Mouse (Mus musculus) kidney, adult 8-10 months (tissue): ENCODE measurements at regions not wholly inside any gene's neighbourhood (a gene's known extent, or its start where the extent isn't known, plus 50 kb on each side); places are given as distances from the start of the nearest gene placed in this dataset.

Experiments used
- DNase-seq, 2 experiments: peaks; one replicate each; pipeline ENCODE4 v3.0.0; 2022

DNA sequence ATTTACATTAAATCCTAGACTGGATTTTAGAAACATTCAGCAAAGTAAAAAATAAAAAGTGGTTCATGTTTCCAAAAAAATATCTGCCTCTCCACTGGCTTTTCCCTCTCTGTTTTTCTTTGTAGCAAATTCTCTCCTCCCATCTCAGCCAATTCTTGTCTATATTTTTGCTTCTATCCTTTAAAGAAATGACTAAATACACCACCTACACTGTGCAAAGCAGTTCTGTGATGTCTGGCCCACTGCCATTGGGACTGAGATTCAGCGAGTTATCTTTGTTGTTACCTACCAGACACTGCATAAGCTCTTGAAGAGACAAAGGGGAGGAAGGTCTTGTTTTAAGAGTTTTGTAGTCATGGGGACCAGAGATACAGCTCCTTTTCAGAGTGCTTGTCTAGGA, 835.8 kb upstream of the Klhl29 start:
- DNase-seq = no peak

DNA sequence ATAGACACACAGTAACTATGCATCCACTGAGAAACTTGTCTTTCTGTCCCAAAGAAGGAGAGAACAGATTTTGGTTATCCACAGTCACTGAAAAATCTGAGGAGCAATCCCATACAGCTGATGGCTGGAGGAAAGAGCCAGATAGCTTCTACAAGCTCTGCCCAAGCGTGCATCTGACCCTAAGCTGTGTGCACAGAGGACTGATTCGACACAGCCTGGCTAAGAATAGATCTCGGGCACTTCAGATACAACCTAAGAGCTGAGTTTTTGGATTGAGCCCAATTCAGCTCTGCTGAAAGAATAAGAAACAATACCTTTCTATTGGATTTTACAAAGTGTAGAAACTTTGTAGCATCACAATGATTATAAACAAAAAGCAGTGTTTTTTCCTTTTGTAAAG, 813.8 kb upstream of the Klhl29 start:
- no peak for DNase-seq

DNA sequence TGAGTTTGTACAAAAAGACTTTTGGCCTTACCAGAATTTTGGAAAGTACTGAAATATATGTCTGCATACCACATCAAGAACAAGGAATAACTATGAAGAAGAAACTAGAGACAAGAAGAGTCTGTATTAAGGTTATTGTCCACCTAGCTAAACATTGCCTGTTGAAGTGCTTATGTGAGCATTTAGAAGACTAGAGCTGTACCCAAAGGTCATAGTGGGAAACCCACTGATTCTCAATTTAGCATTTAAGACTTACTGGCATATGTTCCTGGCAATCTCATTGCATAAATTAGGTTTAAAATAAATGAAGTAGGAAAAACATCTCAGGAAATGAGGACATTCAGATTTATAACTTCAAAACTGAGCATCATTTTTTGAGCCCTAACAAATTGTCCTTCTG, 793.3 kb upstream of the Klhl29 start:
- no peak for DNase-seq

DNA sequence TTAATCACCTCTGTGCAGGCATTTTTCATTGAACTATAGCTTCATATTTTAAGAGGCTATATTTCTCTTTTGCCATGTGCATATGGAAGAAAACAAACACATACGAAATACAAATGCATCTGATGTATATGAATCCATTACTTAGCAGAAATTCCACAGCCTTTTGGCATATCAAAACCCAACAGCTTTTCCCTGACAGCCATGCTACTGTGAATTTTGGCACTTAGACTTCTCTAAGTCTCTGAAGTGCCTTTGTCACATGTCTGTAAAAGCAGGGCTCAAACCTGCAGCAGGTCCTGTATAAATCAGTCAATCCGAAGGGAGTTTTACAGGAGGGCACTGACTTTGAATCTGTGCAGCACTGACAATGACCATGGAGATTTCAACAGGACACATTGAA, 778.8 kb upstream of the Klhl29 start:
- no peak for DNase-seq

DNA sequence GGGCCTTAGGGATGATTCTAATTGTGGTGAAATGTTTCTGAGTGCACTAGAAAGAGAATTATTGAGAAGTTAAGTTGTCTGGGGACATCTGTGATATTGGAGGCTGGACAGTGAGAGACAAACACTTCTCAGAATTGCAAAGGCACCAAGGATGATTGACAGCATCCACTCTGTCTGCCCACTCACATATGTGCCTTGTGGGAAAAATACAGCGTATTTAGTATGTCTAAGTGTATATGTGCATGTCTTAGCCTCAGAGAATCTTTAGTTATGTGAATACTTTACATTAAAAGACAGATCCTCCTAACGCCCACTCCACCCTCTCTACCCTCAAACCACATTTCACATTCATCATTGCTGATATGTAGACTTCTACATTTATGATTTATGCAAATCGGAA, 776.0 kb upstream of the Klhl29 start:
- DNase-seq = no peak

DNA sequence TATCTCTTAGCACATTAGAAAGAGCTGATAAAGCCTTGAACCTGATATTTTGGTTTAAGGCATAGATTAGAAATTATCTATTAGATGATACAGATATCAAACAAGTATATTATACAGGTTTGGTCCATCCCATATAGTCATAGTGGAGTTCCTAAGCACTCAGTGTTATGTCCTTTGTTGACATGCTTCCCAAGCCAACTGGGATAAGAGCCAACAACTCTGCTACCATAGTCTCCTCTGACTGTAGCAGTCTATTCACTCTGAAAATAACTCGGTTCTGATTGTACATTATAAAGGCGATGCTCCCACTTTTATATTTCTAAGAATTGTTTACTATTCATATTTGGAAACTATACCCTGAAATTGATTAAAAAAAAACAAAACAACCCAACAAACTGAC, 757.0 kb upstream of the Klhl29 start:
- no peak for DNase-seq

DNA sequence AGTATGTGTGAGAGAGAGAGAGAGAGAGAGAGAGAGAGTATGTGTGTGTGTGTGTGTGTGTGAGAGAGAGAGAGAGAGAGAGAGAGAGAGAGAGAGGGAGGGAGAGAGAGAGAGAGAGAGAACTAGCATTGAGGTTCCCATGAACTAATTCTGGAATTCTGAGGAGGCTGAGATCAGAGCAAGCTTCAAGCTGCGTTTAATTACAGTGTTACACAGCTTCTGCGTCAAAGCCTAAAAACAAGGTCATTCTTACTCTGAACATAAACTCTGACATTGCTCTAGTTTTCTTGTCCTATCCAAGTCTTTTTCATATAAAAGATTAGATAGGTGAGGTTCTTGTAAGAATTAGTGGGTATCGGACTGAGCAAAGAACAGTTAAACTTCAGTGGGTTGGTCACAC, 744.1 kb upstream of the Klhl29 start:
- no peak for DNase-seq

DNA sequence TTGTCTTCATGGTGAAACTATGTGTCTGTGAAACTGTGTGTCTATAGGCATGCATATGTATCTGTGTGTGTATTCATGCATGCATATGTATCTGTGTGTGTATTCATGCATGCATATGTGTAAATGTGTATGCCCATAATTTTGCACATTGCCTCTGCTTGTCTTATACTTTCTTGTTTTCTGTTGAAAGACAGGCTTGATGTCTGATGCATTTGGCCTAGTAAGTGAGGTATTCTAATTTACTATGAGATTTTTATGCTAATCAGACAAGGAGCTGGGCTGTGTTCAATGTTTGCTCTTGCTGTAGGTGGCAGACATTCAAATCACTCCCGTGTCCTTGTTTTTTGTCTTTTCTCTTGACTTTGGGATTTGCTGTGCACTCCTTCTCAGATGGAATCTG, 739.8 kb upstream of the Klhl29 start:
- DNase-seq = no peak

DNA sequence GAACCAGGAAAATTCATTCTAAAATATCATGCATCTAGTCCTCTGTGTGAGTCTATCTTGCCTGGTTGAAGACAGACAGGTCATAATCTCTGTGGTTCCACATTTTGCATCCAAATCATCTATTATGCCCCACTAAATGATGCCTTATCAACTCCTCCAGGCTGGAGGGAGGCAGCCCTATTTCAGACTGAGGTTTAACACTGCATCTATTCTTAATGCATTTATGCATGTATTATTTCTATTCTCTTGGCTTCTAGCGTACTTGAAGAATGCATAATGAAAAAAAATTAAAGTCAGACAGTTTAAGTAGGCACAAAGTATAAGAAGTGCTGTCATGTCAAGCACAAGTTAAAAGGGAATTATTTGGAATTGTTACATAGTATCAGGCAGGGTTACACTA, 721.8 kb upstream of the Klhl29 start:
- no peak for DNase-seq

DNA sequence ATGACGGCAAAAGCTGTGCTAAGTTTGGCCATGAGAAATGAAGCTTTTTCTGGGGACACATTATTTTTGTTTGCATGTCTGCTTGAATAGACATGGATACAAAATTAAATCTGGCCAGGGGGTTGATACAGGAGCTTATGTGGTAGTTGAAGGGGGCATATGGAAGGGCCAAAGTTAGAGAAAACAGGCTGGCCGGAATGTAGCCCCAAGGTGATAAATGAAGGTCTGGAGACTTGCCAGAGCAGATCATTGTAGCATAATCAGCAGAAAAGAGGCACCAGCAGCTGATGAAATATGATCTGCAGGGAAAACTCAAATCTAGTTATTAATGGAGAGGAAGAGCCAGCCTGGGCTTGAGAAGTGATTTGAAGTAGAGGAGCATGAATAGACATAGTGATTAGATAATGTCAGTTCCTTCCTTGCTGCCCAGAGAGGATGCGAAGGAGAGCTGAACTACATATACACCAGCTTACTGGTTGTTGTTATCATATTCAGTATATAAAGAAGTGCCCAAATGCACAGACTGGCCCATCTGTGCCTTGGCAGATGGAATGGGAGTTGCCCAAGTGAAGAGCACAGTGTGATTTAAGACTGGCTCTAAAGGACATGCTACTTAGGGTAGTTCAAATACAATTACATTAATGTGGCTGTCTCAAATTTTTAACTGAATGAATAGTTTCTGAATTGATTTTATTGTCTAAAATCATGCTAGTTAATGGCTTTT, 712.3 kb upstream of the Klhl29 start:
- no peak for DNase-seq

DNA sequence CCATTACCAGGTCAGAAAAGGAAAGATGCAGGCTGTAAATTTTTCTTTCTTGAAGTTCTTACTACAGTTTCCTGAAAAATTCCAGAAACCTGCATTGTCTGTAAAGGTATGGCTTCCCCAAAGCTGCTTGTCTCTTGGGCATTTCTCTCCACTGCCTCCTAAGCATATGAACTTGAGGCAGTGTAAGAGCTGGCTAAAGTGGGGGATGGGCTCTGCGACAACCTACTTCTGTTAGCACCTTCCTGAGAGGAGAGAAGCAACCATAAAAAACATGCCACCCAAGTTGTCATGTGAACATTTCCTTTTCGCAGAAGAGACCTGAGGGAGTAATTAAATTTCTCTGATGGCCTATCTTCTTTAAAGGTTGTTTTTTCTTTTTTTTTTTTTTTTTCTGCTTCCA, 711.6 kb upstream of the Klhl29 start:
- no peak for DNase-seq

DNA sequence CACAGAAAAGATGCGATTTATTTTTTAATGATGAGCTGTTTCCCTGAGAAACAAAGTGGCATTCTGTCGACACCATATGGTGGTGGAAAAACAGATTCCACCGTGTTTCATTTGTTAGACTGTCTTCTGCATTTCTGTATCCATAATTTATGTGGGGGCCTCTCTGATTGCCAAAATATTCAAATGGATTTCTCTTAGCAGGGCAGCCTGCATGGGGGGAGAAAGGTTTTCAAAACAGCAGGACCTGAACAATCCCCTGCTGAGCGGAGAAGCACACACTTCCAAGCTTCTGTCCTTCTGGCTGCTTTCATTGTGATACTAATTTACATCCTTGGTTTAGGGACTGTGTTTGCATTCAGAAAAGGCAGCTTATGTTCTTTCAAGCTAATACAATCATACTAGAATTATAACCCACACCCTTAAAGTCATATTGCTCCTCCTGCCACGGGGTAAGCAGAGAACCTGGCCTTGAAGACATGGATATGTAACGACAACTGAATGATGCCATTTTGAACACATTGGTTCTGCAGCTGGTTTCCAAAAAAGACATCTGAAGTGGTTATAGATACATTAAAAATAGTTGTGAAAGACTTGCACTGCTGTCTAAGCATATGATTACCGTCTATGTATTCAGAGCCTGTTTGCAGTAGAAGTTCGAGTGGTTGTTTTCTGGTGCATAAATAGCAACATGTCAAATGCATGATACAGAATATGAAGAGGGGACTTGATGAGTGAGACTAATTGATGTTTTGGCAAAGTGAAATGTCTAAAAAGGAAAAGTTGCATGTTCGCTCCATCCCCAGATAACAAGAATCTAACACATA, 671.6 kb upstream of the Klhl29 start:
- DNase-seq = no peak

DNA sequence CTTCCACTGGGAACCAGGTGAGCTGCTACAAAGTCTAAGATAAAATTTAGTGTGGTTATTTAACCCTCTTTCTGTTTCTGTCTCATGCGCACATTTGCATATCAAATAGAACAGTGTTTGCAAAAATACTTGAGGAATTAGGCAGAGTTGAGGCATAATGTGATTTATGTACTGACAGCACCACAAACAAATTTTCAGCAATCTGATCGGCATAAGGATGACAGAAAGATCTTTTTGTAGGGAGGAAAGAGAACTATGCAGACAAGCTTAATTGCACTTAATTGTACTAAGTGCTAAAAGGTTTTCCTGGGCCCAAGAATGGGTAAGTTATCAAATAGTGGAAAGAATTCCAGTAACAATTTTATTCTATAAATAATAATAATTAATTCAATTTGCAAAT, 670.6 kb upstream of the Klhl29 start:
- DNase-seq = no peak

DNA sequence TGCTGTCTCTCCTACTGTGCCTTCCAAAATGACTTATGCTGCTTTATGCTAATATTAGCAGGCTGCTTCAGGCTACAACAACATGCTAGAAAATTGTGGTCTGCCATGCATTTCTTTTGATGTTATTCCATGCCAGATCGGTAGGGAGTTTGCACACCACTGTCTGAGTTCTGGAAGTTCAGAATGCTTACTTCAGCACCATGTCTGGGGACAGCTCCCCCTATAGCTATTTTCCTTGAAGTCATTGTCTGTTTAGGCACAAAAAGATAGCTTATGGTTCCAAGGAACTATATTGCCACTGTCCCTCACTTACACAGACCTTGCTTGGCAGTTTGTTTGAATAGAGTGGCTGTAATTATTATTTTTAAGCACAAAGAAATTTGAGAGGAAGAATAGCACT, 666.8 kb upstream of the Klhl29 start:
- no peak for DNase-seq

DNA sequence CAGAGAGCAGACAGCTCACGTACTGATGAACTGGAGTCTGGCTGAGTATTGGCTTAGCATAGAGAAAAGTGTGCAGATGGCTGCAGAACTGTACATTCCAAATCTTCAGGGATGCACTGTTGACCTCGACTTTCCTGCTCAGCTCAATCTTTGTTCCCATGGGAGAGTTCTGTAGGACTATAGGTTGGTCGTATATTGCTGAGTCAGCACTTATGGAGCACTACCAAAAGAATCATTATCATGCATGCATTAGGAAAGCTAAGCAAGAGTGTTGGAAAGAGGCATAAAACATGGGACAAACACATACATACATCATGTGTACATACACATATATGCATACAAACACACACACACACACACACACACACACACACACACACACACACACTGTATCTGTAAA, 648.6 kb upstream of the Klhl29 start:
- DNase-seq = no peak

DNA sequence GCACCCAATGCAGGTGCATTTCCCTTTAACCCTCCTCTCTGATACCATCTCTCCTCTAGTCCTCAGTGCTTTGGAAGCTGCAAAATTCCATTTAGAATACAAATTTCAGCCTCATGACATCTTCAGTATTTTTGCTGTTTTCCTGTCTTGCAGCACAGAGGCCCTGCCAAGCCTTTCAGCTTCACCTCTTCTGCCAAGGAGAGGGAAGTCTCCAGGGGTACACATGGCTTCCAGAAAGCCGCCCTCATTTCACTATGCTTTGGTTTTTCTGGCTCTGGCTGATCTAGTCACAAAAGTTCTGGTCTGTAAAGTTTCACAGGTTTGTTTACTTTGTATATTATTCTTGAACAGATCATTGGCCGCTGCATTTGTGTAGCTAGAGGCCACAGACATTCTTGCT, 647.0 kb upstream of the Klhl29 start:
- DNase-seq = no peak

DNA sequence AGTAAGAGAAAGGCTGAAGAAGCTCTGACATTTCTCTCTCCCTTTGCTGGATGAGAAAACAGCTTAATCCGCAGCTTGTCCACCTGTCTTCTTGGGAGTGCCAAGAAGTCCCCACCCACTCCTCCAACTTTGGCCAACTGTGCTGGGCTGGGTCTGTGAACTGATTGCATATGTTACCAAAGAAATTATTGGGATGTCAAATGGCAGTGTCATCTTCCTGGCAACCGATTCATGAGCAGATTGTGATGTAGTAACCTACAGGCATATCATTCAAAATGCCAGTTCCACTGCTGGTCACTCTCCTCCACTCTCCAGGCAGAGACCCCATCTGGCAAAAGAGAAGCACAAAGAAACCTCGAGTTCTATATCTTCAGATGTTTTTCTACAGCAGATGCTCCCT, 625.5 kb upstream of the Klhl29 start:
- DNase-seq = no peak

DNA sequence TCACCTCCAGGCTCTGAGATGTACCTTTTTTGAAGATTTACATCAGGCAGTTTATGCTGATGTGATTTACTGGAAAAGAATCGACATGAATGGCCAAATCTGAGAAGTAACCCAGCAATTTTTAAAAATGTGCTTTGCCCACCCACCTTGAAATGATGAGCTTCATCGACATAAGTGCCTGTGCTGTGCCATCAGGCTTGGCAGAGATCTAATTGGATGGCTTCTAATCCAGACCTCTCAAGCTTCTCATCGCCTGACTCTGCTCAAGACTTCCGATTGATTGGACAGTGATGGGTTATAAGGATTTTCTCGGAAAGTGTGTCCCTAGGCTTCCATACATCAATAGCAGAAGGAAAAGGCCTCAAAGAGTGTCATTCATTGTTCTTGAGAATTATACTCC, 621.9 kb upstream of the Klhl29 start:
- no peak for DNase-seq

DNA sequence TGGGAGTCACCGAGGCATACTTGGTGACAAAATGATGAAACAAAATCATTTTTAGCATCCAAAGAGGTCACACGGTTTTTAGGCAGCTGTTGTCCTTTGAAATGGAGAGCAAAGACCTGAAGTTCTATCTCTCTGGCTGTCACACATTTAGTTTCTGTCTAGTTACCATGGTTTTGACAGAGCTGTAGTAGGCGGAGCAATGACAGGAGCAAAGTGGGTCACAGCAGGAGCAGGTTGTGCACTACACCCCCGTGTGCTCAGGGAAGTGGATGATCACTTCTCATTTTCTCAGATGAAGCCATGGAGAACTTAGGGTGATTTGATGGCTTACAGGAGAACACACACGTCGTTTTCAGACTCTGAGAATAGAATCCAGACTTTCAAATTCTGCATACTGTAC, 621.2 kb upstream of the Klhl29 start:
- DNase-seq = no peak

DNA sequence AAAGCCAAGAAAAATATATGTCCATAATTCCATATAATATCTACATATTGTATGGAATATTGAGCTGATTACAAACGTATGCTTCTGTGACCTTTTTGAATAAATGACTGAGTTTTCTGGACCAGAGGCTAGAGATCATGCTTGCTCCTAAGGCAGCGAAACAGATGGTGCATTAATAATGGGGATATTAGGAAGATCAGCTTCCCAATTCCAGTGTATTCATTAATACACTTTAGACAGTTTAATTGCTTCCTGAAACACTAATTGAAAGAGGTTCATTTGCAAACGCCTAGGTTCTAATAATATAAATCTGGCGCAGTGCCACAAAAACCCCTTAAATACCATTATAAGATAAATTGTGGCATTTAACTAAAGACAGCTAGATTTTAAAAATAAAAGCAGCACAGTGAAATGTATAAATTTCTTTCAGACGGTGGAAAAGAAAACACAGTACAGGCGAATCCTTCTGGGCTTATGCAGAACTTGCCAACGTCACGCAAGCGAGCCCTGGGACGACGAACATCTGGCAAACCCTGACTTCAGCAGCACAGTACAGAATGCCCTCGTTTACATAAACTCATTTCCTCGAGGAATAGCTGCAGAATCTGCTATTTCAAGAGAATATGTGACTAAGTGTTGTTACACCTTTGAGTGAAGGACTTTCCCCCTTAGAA, 608.6 kb upstream of the Klhl29 start:
- DNase-seq = no peak

DNA sequence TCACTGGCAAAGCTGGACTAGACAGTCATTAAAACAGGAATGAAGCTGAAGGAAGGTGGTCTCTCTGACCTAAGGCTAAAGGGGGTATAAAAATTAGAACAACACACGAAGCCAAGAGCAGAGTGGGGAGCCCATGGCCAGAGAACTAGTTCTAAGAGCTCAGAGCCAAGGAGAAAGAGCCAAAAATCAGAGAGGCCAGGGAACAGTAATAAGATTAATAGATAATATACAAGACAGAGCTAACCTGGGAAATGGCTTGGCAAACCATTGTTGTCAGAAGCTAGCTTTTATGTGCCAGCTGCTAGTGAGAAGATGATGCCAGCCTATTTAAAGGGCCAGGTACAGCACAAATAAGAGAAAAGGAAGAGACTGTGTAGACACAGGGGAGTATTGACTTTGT, 606.6 kb upstream of the Klhl29 start:
- no peak for DNase-seq

DNA sequence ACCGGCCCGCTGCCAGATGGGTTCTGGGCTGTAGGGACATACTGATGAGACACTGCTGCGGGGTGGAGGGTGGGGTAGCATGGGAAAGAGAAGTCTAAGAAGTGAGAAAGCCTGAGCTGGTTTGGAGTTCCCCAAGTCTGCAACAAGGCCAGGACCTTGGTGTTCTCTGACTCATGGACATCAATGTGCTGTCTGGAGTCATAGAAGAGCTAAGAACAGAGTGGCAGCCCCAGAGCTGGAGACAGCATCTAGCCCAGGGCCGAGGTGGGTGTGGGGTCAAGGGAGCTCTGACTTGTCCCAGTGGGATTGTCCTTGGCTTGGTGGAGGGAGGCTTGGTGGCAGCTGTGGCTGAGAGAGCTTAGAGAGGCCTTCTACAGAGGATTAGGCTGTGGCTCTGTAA, 600.4 kb upstream of the Klhl29 start:
- DNase-seq = no peak

DNA sequence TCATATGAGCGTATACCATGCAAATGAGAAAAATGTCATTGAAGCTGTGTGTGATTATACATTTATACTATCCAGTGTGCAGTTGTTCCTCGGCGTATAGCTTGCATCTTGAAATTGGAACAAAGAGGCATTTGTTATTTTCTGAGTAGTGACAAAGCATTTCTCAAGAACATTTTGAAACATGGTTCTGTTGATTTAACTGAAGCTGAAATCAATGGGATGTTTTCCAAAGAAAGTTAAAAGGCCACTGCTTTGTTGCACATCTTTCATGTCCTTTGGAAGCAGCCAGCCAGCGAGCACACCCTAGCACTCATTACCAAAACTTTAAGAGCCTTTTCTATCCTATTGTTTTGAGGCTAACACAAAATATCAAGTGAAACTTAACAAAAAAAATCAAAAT, 594.1 kb upstream of the Klhl29 start:
- no peak for DNase-seq

DNA sequence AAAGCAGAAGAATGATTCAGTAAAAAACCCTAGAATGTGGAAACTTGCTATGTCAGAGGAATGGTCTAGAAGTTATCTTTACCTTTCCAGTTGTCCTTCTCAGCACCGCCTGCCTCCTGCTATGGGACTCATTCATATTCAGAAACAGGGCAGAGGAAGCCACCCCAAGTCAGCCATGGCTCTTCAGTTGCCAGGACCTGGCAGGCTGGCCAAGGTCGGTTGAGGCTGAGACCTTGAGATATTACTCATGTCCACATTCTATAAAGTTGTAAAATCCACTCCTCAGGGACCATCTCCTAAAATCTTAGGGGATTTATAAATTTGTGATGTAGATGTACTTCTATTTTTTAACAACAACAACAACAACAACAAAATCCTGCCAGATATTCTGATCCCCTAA, 580.7 kb upstream of the Klhl29 start:
- DNase-seq = no peak
